Mouse (Mus musculus): ENCODE results near the gene Derl3. TPM values are rescaled to one million over a fixed set of nuclear protein-coding genes. Genes with fewer than 3 reads are reported as not detected.

Gene Derl3
- polyA plus RNA-seq, 1 experiment from 2014 or later, result 2.5 TPM

GRCm38 (mm10) chr10:75936909-75937667, 43.9 kb downstream of the Derl3 start:
- peak overlapping the region; percentile 75 for H3K4me3 ChIP-seq
- peak overlapping the region; percentile 95 for H3K27ac ChIP-seq
- H3K9me3 ChIP-seq (replicated peaks), result no peaks in the 10 kb centered on the region
- H3K36me3 ChIP-seq, result peaks cover 15% of the 10 kb centered on the region
- H3K4me1 ChIP-seq, result peaks cover 68% of the 10 kb centered on the region
- H3K9ac ChIP-seq, result peak overlapping the region; percentile 83
- no peak for ATAC-seq
- peak overlapping the region; percentile 94 for H3K4me2 ChIP-seq
- 53% methylated on average over 18 of the region's 18 CpGs for WGBS (ENCODE audit: insufficient replicate concordance)
- peaks cover 22% of the 10 kb centered on the region for H3K27me3 ChIP-seq (replicated peaks)

- Histone ChIP-seq H3K27ac (peak overlapping the region; percentile 95), H3K9ac (peak overlapping the region; percentile 83), H3K4me1 (peaks cover 60% of the 10 kb centered on the region), H3K4me3 (peak overlapping the region; percentile 75), H3K36me3 (peaks cover 15% of the 10 kb centered on the region), H3K27me3 (replicated peaks) (peaks cover 12% of the 10 kb centered on the region), H3K9me3 (replicated peaks) (no peaks in the 10 kb centered on the region), H3K4me2 (peak overlapping the region; percentile 94)
- peak; percentile 70 for ATAC-seq
- 36% methylated on average over 10 of the region's 10 CpGs for WGBS (ENCODE audit: insufficient replicate concordance)
These were observed 44.8 kb downstream of the Derl3 start for GRCm38 (mm10) chr10:75937851-75938643.

GRCm38 (mm10) chr10:75939481-75940234, 46.4 kb downstream of the Derl3 start:
- Histone ChIP-seq H3K27ac (peak overlapping the region; percentile 95), H3K9me3 (replicated peaks) (no peaks in the 10 kb centered on the region), H3K36me3 (peaks cover 15% of the 10 kb centered on the region), H3K4me3 (peak overlapping the region; percentile 75), H3K9ac (peak overlapping the region; percentile 80), H3K27me3 (replicated peaks) (no peaks in the 10 kb centered on the region; the same call in 1 of the 2 replicates), H3K4me2 (peak overlapping the region; percentile 94), H3K4me1 (peaks cover 60% of the 10 kb centered on the region)
- ATAC-seq, result peak; percentile 82
- 30% methylated on average over 9 of the region's 9 CpGs for WGBS (ENCODE audit: insufficient replicate concordance)

GRCm38 (mm10) chr10:75940520-75940919, 47.3 kb downstream of the Derl3 start, which contains the start of gene Gm867:
Gm867 (minus strand) TSS chr10:75940672.
- Histone ChIP-seq H3K4me1 (peaks cover 53% of the 10 kb centered on the region), H3K27ac (peak within 1 kb of the TSS; percentile 95), H3K9ac (peak within 1 kb of the TSS; percentile 80), H3K4me3 (peak within 1 kb of the TSS; percentile 75), H3K9me3 (replicated peaks) (no peaks in the 10 kb centered on the region), H3K27me3 (replicated peaks) (no peaks in the 10 kb centered on the region), H3K36me3 (peaks cover 15% of the 10 kb centered on the region), H3K4me2 (peak within 1 kb of the TSS; percentile 94)
- WGBS (ENCODE audit: insufficient replicate concordance), result 73% methylated on average over 5 of the region's 5 CpGs
- ATAC-seq, result no peak

- Histone ChIP-seq H3K27me3 (replicated peaks) (peaks cover 2% of the 10 kb centered on the region; the same call in 1 of the 2 replicates), H3K4me1 (peaks cover 46% of the 10 kb centered on the region), H3K4me3 (no peak overlapping the region), H3K36me3 (peaks cover 15% of the 10 kb centered on the region), H3K4me2 (0 out of 2 replicates have a peak overlapping the region, but pooled peaks have one; percentile 94), H3K27ac (peak overlapping the region; percentile 95), H3K9ac (peak overlapping the region; percentile 18; the same call in 1 of the 2 replicates), H3K9me3 (replicated peaks) (no peaks in the 10 kb centered on the region)
- no peak for ATAC-seq
- WGBS (ENCODE audit: insufficient replicate concordance), result 68% methylated on average over 9 of the region's 9 CpGs
These were observed 48.0 kb downstream of the Derl3 start for GRCm38 (mm10) chr10:75941042-75941824.

- Histone ChIP-seq H3K27me3 (replicated peaks) (peaks cover 15% of the 10 kb centered on the region), H3K4me1 (peaks cover 29% of the 10 kb centered on the region), H3K4me3 (no peak within 1 kb of the TSS), H3K9ac (no peak within 1 kb of the TSS), H3K36me3 (peaks cover 2% of the 10 kb centered on the region; the same call in 1 of the 2 replicates), H3K9me3 (replicated peaks) (no peaks in the 10 kb centered on the region), H3K4me2 (no peak within 1 kb of the TSS), H3K27ac (no peak within 1 kb of the TSS)
- no peak for ATAC-seq
- 64% methylated on average over 15 of the region's 15 CpGs for WGBS (ENCODE audit: insufficient replicate concordance)
These were observed 49.7 kb downstream of the Derl3 start, which contains the start of gene Vpreb3 for GRCm38 (mm10) chr10:75942736-75943477. Vpreb3 (plus strand) TSS chr10:75943057.

- H3K4me2 ChIP-seq, result no peak overlapping the region
- H3K27ac ChIP-seq, result no peak overlapping the region
- peaks cover 19% of the 10 kb centered on the region for H3K4me1 ChIP-seq
- no peaks in the 10 kb centered on the region for H3K9me3 ChIP-seq (replicated peaks)
- H3K36me3 ChIP-seq, result no peaks in the 10 kb centered on the region
- no peak overlapping the region for H3K9ac ChIP-seq
- peaks cover 29% of the 10 kb centered on the region for H3K27me3 ChIP-seq (replicated peaks)
- H3K4me3 ChIP-seq, result no peak overlapping the region
- 56% methylated on average over 11 of the region's 11 CpGs for WGBS (ENCODE audit: insufficient replicate concordance)
- no peak for ATAC-seq
These were observed 51.0 kb downstream of the Derl3 start for GRCm38 (mm10) chr10:75944066-75944772.

GRCm38 (mm10) chr10:75945213-75945612, 52.0 kb downstream of the Derl3 start:
- ATAC-seq, result no peak
- Histone ChIP-seq H3K27me3 (replicated peaks) (peaks cover 38% of the 10 kb centered on the region), H3K9ac (no peak overlapping the region), H3K9me3 (replicated peaks) (no peaks in the 10 kb centered on the region), H3K27ac (no peak overlapping the region), H3K4me2 (no peak overlapping the region), H3K4me1 (peaks cover 9% of the 10 kb centered on the region), H3K4me3 (no peak overlapping the region), H3K36me3 (no peaks in the 10 kb centered on the region)
- 84% methylated on average over 7 of the region's 7 CpGs for WGBS (ENCODE audit: insufficient replicate concordance)
